Mouse (Mus musculus) hindbrain, embryonic 11.5 days (tissue): ENCODE measurements at regions not wholly inside any gene's neighbourhood (a gene's known extent, or its start where the extent isn't known, plus 50 kb on each side); places are given as distances from the start of the nearest gene placed in this dataset.

Source experiments
- ATAC-seq: fragments of 200-750 bp; cut with Nextera tagmentation; 2 replicates; pipeline ENCODE4 v1.8.0; 2017; ENCODE audit warnings: mild to moderate bottlenecking, moderate TSS enrichment, moderate library complexity; ENCODE audit not compliant: low FRiP score
- DNase-seq: peaks from one replicate; pipeline ENCODE4 v3.0.0-alpha.2; 2015; ENCODE audit warnings: low spot score
- H3K27ac ChIP-seq: fragments of 300-500 bp; sonication (generic); 2 replicates; pipeline ENCODE4 v1.5.1; 2014; ENCODE audit warnings: mild to moderate bottlenecking, low read depth, low read length
- H3K27me3 ChIP-seq: fragments of 300-500 bp; sonication (generic); 2 replicates; pipeline ENCODE4 v1.6.1; 2014; ENCODE audit warnings: mild to moderate bottlenecking, low read length, moderate library complexity, mixed read lengths; ENCODE audit not compliant: control insufficient read depth, insufficient read depth
- H3K36me3 ChIP-seq: fragments of 300-500 bp; sonication (generic); 2 replicates; pipeline ENCODE4 v1.6.1; 2014; ENCODE audit warnings: mild to moderate bottlenecking, low read length, moderate library complexity, mixed read lengths; ENCODE audit not compliant: control insufficient read depth, insufficient read depth
- H3K4me1 ChIP-seq: fragments of 300-500 bp; sonication (generic); replicated peaks from 2 replicates; pipeline ENCODE4 v1.6.1; 2014; ENCODE audit warnings: low read length, mixed read lengths; ENCODE audit not compliant: control insufficient read depth, insufficient read depth
- H3K4me2 ChIP-seq: fragments of 300-500 bp; sonication (generic); replicated peaks from 2 replicates; pipeline ENCODE4 v1.6.1; 2014; ENCODE audit warnings: mild to moderate bottlenecking, low read depth, low read length
- H3K4me3 ChIP-seq: fragments of 300-500 bp; sonication (generic); 2 replicates; pipeline ENCODE4 v1.5.1; 2014; ENCODE audit warnings: low read depth, low read length
- H3K9ac ChIP-seq: fragments of 300-500 bp; sonication (generic); 2 replicates; pipeline ENCODE4 v1.6.1; 2014; ENCODE audit warnings: low read depth, low read length
- H3K9me3 ChIP-seq: fragments of 300-500 bp; sonication (generic); 2 replicates; pipeline ENCODE4 v1.6.1; 2016; ENCODE audit warnings: low read length; ENCODE audit not compliant: control insufficient read depth
- WGBS: fragments of 180-500 bp; shearing (Covaris S2); extraction: QIAGEN DNeasy Blood & Tissue Kit; methylation state at CpG from one replicate; pipeline ENCODE4 v1.1.7; 2014; 5-methylcytosine and 5-hydroxymethylcytosine counted together

DNA sequence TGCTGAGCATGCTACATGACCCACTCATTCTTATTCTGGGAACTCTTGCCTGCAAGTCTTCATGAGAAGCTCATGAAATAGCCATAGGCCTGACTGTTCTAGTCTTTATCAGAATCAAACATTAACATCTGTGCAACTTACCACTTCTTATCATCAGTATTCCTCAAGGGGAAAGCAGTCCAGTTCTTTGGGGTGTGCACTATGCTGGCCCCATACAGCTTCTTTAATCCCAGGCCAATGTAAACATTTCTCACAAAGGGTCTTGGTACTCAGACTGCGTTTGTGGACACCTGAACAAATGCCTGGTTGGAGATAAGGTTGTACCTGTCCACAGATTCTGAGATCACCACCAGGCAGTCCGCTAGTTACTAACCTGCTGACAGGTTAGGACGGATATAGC lies 51.3 kb downstream of the 3110018I06Rik start:
- no peaks in the 10 kb centered on the region for H3K36me3 ChIP-seq
- no peak for ATAC-seq
- WGBS = 93% methylated on average over 3 of the region's 3 CpGs
- no peak overlapping the region for H3K9ac ChIP-seq
- no peak for DNase-seq
- H3K4me3 ChIP-seq = no peak overlapping the region
- no peaks in the 10 kb centered on the region for H3K9me3 ChIP-seq
- no peaks in the 10 kb centered on the region for H3K27me3 ChIP-seq
- no peak overlapping the region for H3K27ac ChIP-seq
- H3K4me1 ChIP-seq = no peaks in the 10 kb centered on the region
- H3K4me2 ChIP-seq = no peak overlapping the region

- Histone ChIP-seq H3K27me3 (no peaks in the 10 kb centered on the region), H3K9ac (no peak overlapping the region), H3K4me1 (no peaks in the 10 kb centered on the region), H3K27ac (no peak overlapping the region), H3K36me3 (no peaks in the 10 kb centered on the region), H3K4me3 (no peak overlapping the region), H3K4me2 (no peak overlapping the region), H3K9me3 (no peaks in the 10 kb centered on the region)
- ATAC-seq (no peak), DNase-seq (no peak)
- 83% methylated on average over 5 of the region's 5 CpGs for WGBS
Observed at GRCm38 (mm10) chr12:107541196-107541595, 52.8 kb downstream of the 3110018I06Rik start.

- no peak for DNase-seq
- ATAC-seq = no peak
- no peaks in the 10 kb centered on the region for H3K4me1 ChIP-seq
- WGBS = 59% methylated on average over 5 of the region's 5 CpGs
- H3K4me2 ChIP-seq = no peak overlapping the region
- H3K4me3 ChIP-seq = no peak overlapping the region
- H3K27ac ChIP-seq = no peak overlapping the region
- H3K9me3 ChIP-seq = no peaks in the 10 kb centered on the region
- no peaks in the 10 kb centered on the region for H3K36me3 ChIP-seq
- no peak overlapping the region for H3K9ac ChIP-seq
- H3K27me3 ChIP-seq = no peaks in the 10 kb centered on the region
Observed at GRCm38 (mm10) chr12:107547194-107547885, 58.9 kb downstream of the 3110018I06Rik start.

- Histone ChIP-seq H3K36me3 (no peaks in the 10 kb centered on the region), H3K9me3 (no peaks in the 10 kb centered on the region), H3K9ac (no peak overlapping the region), H3K4me2 (no peak overlapping the region), H3K27ac (no peak overlapping the region), H3K4me3 (no peak overlapping the region), H3K27me3 (no peaks in the 10 kb centered on the region), H3K4me1 (no peaks in the 10 kb centered on the region)
- WGBS = 86% methylated on average over 3 of the region's 3 CpGs
- ATAC-seq = no peak
- DNase-seq = no peak
Observed at GRCm38 (mm10) chr12:107547886-107548448, 59.5 kb downstream of the 3110018I06Rik start.

GRCm38 (mm10) chr12:107549452-107550296 lies 61.2 kb downstream of the 3110018I06Rik start:
- no peak overlapping the region for H3K9ac ChIP-seq
- H3K27me3 ChIP-seq = no peaks in the 10 kb centered on the region
- no peaks in the 10 kb centered on the region for H3K9me3 ChIP-seq
- WGBS = 81% methylated on average over 25 of the region's 25 CpGs
- ATAC-seq (no peak), DNase-seq (no peak)
- H3K4me1 ChIP-seq = no peaks in the 10 kb centered on the region
- H3K4me3 ChIP-seq = no peak overlapping the region
- H3K36me3 ChIP-seq = no peaks in the 10 kb centered on the region
- no peak overlapping the region for H3K4me2 ChIP-seq
- H3K27ac ChIP-seq = no peak overlapping the region

DNA sequence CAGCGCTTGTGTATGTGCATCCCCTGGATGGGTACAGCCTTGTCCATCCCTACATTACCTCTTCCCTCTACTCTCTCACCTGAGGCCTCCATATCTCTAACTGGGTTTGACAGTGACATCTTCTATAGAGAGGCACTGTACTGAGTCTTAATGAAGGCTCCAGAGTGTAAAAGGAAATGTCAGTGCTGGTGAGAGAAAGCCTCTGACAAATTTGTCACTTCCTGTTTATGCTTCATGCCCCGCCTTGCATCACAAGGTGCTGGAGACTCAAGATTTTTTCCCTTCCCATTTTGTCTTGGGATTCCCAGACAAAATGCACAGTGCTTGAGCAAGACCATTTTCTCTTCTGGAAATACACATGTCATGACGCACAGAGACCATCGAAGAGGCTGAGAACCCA lies 70.8 kb downstream of the 3110018I06Rik start:
- H3K27me3 ChIP-seq = no peaks in the 10 kb centered on the region
- no peak overlapping the region for H3K27ac ChIP-seq
- H3K4me2 ChIP-seq = no peak overlapping the region
- no peak overlapping the region for H3K9ac ChIP-seq
- ATAC-seq (no peak), DNase-seq (no peak)
- no peak overlapping the region for H3K4me3 ChIP-seq
- no peaks in the 10 kb centered on the region for H3K4me1 ChIP-seq
- H3K9me3 ChIP-seq = no peaks in the 10 kb centered on the region
- WGBS = 95% methylated on average over 4 of the region's 4 CpGs
- no peaks in the 10 kb centered on the region for H3K36me3 ChIP-seq

- ATAC-seq (no peak), DNase-seq (no peak)
- no peaks in the 10 kb centered on the region for H3K9me3 ChIP-seq
- H3K4me1 ChIP-seq = no peaks in the 10 kb centered on the region
- H3K36me3 ChIP-seq = no peaks in the 10 kb centered on the region
- no peak overlapping the region for H3K4me3 ChIP-seq
- no peak overlapping the region for H3K4me2 ChIP-seq
- no peaks in the 10 kb centered on the region for H3K27me3 ChIP-seq
- H3K27ac ChIP-seq = no peak overlapping the region
- no peak overlapping the region for H3K9ac ChIP-seq
Observed at GRCm38 (mm10) chr12:107560100-107560499, 71.7 kb downstream of the 3110018I06Rik start.

DNA sequence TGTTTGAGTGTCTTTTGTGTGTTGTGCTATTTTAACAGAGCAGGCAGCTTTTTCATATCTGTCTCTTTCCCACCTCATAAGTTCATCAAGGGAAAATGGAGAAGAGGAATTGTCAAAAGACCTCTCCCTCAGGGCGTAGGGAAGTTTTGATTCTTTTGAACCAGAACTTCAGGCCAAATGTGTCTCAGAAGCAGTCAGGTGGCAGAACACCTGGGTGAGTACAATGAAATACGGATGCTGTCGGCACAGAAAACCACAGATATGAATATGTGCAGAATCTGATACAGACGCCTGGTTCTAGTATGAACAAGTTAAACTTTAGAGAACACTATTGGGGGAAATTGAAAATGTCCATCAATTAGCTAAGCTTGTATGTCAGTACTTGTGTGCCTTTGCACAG lies 84.2 kb downstream of the 3110018I06Rik start:
- no peak overlapping the region for H3K4me2 ChIP-seq
- H3K4me3 ChIP-seq = no peak overlapping the region
- H3K9ac ChIP-seq = no peak overlapping the region
- no peaks in the 10 kb centered on the region for H3K9me3 ChIP-seq
- H3K36me3 ChIP-seq = no peaks in the 10 kb centered on the region
- H3K4me1 ChIP-seq = no peaks in the 10 kb centered on the region
- no peaks in the 10 kb centered on the region for H3K27me3 ChIP-seq
- 94% methylated on average over 4 of the region's 4 CpGs for WGBS
- no peak overlapping the region for H3K27ac ChIP-seq
- ATAC-seq (no peak), DNase-seq (no peak)
